Mouse (Mus musculus): ENCODE data around the gene Arid4a.

- TF ChIP-seq TAL1 (conservative IDR thresholded peaks at IDR 0.05; ENCODE audit: low read depth, low read length) = no peak
- no peak for TF ChIP-seq CTCF (IDR thresholded peaks at IDR 0.05; ENCODE audit: low read depth, low read length)
- no peak for TF ChIP-seq GATA1 (IDR thresholded peaks at IDR 0.05; ENCODE audit: borderline replicate concordance, low read length)
- TF ChIP-seq POLR2AphosphoS5 (IDR thresholded peaks at IDR 0.05; ENCODE audit: insufficient replicate concordance, low read depth, low read length) = no peak
- TF ChIP-seq GATA2 (IDR thresholded peaks at IDR 0.05; ENCODE audit: borderline replicate concordance, low read depth, low read length) = no peak
Measured at GRCm38 (mm10) chr12:71137686-71138085, 121.9 kb downstream of the Arid4a start.

Data from G1E (cell line).